Mouse (Mus musculus): ENCODE measurements around the gene Nsrp1.
A peak's percentile ranks its signal among the peaks of the same experiment; 100 is the strongest.

Nsrp1 gene

GRCm38 (mm10) chr11:77042816-77043215 is 35.4 kb downstream of the Nsrp1 start:
- ATAC-seq (ENCODE audit: low TSS enrichment): no peak

GRCm38 (mm10) chr11:77041891-77042290 is 36.3 kb downstream of the Nsrp1 start:
- ATAC-seq (ENCODE audit: low TSS enrichment): no peak

GRCm38 (mm10) chr11:77031151-77031934 is 46.9 kb downstream of the Nsrp1 start:
- ATAC-seq (ENCODE audit: low TSS enrichment): no peak

- ATAC-seq (ENCODE audit: low TSS enrichment): no peak
Observed at GRCm38 (mm10) chr11:77028157-77028556, 50.1 kb downstream of the Nsrp1 start.

- no peak for ATAC-seq (ENCODE audit: low TSS enrichment)
Observed at GRCm38 (mm10) chr11:77026559-77026958, 51.7 kb downstream of the Nsrp1 start.

GRCm38 (mm10) chr11:77021749-77022396 is 56.4 kb downstream of the Nsrp1 start:
- no peak for ATAC-seq (ENCODE audit: low TSS enrichment)

- no peak for ATAC-seq (ENCODE audit: low TSS enrichment)
Observed at GRCm38 (mm10) chr11:77019539-77019938, 58.7 kb downstream of the Nsrp1 start.

GRCm38 (mm10) chr11:77018046-77018445 is 60.2 kb downstream of the Nsrp1 start:
- ATAC-seq (ENCODE audit: low TSS enrichment): no peak

GRCm38 (mm10) chr11:77010762-77011475 is 67.3 kb downstream of the Nsrp1 start:
- no peak for ATAC-seq (ENCODE audit: low TSS enrichment)

GRCm38 (mm10) chr11:77009069-77010025 is 68.9 kb downstream of the Nsrp1 start:
- no peak for ATAC-seq (ENCODE audit: low TSS enrichment)

- no peak for ATAC-seq (ENCODE audit: low TSS enrichment)
Observed at GRCm38 (mm10) chr11:77006616-77007015, 71.6 kb downstream of the Nsrp1 start.

GRCm38 (mm10) chr11:77005881-77006280 is 72.4 kb downstream of the Nsrp1 start:
- ATAC-seq (ENCODE audit: low TSS enrichment): no peak

- ATAC-seq (ENCODE audit: low TSS enrichment): no peak
Observed at GRCm38 (mm10) chr11:77002361-77002760, 75.9 kb downstream of the Nsrp1 start.

- ATAC-seq (ENCODE audit: low TSS enrichment): no peak
Observed at GRCm38 (mm10) chr11:77000741-77001140, 77.5 kb downstream of the Nsrp1 start.

GRCm38 (mm10) chr11:76998705-76999226 is 79.5 kb downstream of the Nsrp1 start:
- no peak for ATAC-seq (ENCODE audit: low TSS enrichment)

GRCm38 (mm10) chr11:76997916-76998704 is 80.1 kb downstream of the Nsrp1 start, which contains the start of gene Slc6a4:
Gene Slc6a4, plus strand, starts transcription at chr11:76998603.
- ATAC-seq (ENCODE audit: low TSS enrichment): no peak

GRCm38 (mm10) chr11:76997305-76997704 is 80.9 kb downstream of the Nsrp1 start:
- peak; percentile 67; the same call in 1 of the 2 replicates for ATAC-seq (ENCODE audit: low TSS enrichment)

GRCm38 (mm10) chr11:76995966-76996672 is 82.1 kb downstream of the Nsrp1 start:
- peak; percentile 79; the same call in 1 of the 2 replicates for ATAC-seq (ENCODE audit: low TSS enrichment)

All from frontal cortex, adult (tissue).